Mouse (Mus musculus) induced T-regulatory cell, adult 2 months (primary cell): ENCODE data around the gene Fam228a.
"Not testable (repeated sequence)": the region's sequence is repeated elsewhere in the genome, so short reads cannot be mapped to it uniquely, and the experiment has no call there.

Experiments
- DNase-seq: peaks from one replicate; pipeline ENCODE4 v3.0.0-alpha.2; 2012; ENCODE audit warnings: low read depth

The Fam228a gene

DNA sequence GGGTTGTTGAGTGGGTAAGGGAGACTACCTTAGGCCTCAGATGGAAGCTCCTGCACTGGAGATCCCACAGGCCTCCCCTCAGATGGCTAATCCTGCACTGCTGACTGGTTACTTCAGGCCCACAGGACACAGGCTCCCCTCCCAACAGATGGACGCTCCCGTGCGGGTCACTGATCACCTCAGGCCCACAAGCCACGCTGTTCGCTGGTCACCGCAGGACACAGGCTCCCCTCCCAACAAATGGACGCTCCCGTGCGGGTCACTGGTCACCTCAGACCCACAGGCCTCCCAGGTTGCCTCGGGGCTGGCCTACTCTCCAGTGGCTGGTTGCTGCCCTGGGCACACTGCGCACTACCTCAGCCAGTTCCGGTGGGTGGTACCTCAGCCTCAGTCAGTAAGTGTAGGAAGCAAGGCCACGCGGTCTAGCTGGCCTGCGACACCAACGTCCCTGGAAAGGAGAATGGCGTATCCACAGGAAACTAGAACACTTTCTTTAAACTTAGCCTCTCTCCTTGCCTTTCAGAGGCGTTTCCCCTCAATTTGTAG lies at the start of gene Fam228a:
TSS of gene Fam228a (minus strand) at position 400 of the 546 bp plus-strand sequence.
- no peak for DNase-seq

DNA sequence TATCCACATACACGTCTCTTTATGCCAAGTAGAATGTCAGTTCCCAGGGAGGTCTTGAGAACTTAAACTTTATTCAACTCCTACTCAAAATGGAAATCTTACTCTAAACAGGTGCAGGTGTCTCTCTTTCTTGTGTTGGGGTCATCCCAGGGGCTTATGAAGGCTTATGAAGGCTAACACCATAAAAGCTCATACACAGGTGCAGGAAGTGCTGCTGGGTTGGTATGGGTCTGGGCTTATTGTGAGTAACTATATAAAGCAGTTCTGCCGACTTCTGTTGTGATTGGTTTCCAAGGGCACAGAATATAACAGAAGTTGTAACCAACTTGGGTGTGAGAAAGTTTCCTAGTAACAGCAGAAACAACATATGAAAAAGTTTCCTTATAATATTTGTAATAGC lies 46.2 kb upstream of the Fam228a start:
- no peak for DNase-seq

GRCm38 (mm10) chr12:4783598-4783997 lies 45.4 kb upstream of the Fam228a start:
- no peak for DNase-seq

- not testable (repeated sequence) for DNase-seq
Observed at GRCm38 (mm10) chr12:4781725-4782404, 43.6 kb upstream of the Fam228a start.

GRCm38 (mm10) chr12:4781270-4781669 lies 43.0 kb upstream of the Fam228a start:
- DNase-seq: no peak

GRCm38 (mm10) chr12:4780245-4780644 lies 42.0 kb upstream of the Fam228a start:
- DNase-seq: no peak

DNA sequence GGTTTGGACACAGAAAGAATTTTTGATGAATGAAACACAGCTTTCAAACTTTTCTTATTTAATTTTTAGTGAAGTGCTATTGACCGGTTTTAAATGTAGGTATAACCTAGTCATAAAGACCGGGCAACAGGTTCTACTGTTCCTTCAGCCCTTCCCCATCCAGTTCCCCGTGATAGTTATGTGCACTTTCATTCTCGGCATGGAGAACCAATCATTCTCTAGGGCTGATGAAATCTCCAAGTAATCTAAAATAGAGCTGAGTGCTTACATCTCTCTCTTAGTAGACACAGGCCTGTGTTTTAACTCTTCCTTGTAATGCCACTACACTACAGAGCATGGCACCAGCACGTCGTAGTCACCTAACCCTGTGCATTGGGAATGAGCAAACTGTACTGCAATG lies 39.5 kb upstream of the Fam228a start:
- no peak for DNase-seq

DNA sequence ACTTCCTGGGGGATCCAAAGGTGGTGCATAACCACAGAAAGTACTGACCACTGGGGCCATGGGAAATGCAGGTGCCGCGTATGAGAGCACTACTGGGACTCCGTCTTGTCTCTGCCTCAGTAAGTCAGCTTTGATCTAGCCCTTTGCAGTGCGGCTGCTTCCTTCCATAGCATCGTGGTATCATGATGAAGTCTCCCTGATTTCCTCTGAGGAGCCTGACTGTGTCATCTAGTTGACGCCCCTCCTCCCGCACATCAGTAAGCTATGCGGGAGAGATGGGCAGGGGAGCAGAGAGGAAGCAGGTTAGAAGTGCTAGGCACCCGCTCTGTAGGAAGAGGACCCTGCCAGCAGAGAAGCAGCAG lies 37.3 kb upstream of the Fam228a start:
- DNase-seq: no peak

DNA sequence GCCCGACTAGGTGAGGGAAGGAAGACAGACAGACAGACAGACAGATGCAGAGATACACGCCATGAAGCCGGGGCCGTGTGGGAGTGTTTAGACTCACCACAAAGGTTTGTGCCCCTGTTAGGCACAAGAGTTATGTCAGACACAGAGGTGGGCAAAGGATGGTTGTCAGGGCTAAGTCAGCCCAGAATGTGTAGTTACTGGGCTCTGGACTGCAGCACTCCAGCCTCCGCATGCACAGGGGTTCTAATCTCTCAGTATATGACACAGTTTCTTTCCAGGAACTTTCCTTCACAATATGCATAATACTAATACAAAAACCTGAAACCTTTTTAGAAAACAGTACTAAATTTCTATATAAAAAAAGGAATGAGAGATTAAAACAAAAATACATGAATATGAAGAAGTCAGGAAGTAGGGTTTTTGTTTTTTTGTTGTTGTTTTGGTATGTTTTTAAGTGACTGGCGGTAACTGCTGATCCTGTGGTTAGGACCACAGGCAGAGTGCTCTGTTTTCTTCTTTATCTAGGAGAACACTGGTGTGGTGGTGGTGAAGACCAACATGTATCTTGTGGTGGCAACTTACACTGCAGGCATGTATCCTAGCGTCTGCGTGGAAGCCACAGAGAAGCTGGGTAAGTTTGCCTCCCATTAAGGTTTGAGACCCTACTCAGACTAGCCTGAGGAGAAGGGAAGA lies 36.8 kb upstream of the Fam228a start:
- no peak for DNase-seq

GRCm38 (mm10) chr12:4769333-4769723 lies 31.1 kb upstream of the Fam228a start:
- no peak for DNase-seq

DNA sequence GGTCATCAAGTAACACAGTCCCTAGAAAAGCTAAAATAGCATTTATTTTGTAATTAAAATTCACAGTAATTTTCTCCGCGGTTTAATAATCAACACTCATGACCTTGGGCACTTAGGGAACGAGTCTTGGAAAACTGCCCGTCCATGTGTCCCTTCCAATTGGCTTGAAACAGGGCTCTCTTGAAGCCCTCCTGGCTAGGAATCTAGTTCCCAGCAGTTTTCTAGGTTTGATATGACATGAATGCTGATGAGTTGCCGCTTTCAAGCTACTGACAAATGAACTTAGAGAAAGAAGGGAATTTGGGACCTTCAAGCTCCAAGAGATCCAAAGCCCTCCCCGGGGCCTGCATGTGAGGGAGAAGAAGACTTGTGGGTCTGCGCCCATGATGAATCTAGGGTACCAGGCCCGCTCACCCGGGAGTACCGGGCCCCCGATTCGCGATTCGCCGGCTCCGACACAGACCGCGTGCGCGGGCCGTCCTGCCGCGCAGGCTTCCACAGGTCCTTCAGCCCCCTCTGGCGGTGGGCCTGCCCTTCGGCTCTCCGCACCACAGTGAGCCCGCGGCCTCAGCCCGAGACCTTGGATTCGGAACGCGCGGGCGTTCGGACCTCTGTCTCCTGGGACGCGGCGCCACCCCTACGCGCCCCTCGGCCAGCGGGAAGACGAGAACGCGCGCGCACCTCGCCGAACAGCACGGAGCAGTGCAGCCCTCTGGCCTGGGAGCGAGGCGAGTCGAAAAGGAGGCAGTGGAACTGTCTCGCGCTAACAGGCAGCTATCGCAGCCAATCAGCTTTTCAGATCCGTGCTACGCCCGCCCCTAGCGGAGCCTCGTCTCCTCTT lies 30.5 kb upstream of the Fam228a start, which contains the start of the genes Pfn4 and Fam228b:
TSS of gene Pfn4 (plus strand) at position 531 of the 841 bp plus-strand sequence.
TSS of gene Fam228b (minus strand) at position 776 of the 841 bp plus-strand sequence.
- peak; percentile 94 for DNase-seq

DNA sequence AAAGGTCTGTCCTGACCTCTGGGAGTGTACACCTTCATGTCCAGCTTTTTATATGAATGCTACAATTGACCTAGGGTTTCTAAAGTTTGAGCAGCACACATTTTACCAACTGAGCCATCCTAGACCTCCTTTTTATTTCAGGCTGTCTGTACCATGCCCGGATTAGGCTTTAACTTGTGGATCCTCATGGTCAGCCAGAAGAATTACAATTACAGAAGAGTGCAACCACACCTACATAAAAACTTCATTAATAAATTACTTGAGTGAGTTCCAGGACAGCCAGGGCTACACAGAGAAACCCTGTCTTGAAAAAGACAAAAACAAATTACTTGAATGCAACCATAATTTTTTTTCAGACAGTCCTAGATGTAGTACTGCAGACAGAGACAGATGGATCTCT lies 18.8 kb upstream of the Fam228a start:
- no peak for DNase-seq

DNA sequence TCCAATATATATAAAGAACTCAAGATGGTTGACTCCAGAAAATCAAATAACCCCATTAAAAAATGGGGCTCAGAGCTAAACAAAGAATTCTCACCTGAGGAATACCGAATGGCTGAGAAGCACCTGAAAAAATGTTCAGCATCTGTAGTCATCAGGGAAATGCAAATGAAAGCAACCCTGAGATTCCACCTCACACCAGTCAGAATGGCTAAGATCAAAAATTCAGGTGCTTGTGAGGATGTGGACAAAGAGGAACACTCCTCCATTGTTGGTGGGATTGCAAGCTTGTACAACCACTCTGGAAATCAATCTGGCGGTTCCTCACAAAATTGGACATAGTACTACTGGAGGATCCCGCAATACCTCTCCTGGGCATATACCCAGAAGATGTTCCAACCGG lies 16.2 kb upstream of the Fam228a start:
- not testable (repeated sequence) for DNase-seq

DNA sequence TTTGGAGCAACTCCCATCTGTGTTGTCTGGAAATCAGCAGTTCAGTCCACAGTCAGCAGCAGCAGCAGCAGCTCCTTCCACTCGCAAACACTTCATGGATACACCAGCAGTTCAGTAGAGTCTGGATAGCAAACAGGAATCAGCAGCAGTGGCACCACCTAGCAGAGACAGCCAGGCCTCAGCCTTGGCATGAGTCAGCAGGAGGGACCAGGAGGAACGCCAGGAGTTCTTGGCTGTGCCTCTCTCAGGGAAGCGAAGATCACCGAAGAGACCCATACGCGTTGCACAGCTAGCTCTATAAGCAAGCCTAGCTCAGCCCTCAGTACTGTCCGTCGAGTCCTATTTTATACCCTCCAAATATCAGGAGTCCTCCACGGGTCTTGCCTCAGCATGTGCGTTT lies 6.3 kb upstream of the Fam228a start:
- DNase-seq: no peak

DNA sequence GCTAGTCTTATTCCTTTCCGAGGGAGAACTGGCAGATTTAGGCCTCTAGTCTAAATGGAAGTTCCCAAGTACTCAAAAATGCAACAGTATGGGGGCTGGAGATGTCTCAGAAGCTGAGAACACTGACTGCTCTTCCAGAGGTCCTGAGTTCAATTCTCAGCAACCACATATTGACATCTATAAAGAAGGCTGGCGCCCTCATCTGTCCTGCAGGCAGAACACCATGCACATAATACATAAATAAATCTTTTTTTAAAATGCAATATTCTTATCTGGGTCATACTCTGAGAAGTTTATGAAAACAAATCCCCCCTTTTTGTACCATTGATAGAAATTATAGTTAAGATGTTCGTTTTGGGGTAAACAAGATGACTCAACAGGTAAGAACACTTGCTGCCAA lies 4.0 kb upstream of the Fam228a start:
- peak; percentile 10 for DNase-seq

DNA sequence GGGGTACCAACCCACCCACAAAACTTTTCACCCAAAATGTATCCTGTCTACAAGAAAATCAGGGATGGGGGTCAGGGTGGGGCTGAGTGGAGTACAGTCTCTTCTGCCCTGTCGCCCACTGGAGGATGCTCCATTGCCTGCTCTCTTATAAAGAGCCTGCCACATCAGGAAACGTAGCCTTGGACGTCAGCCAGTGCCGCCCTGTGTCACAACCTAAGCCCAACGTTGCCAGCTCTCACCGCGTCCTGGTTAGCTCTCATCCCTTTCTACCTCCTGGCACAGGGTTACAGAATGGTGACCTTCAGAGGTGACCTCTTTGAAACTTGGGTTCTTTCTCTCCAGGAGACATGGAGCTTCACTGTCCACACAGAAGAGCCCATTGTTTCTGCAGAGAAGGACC lies 2.6 kb upstream of the Fam228a start:
- no peak for DNase-seq

DNA sequence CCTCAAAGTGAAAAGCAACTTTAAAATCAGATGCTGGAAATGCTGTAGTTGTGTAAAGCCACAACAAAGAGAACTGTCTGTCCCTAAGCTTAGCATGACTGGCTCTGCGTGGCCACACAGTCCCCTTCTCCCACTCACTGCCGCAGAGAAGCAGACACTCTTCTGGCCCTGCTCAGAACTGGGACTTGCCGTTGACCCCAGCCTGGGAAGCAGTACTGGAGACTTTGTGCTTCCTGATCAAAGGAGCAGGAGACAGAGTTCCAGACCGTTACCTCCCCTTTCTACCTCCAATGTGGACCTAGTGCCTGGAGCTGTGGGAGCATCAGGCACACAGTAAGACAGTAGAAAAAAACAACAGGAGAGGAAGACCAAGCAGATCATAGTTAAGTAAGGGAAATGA lies 5.9 kb downstream of the Fam228a start:
- no peak for DNase-seq

DNA sequence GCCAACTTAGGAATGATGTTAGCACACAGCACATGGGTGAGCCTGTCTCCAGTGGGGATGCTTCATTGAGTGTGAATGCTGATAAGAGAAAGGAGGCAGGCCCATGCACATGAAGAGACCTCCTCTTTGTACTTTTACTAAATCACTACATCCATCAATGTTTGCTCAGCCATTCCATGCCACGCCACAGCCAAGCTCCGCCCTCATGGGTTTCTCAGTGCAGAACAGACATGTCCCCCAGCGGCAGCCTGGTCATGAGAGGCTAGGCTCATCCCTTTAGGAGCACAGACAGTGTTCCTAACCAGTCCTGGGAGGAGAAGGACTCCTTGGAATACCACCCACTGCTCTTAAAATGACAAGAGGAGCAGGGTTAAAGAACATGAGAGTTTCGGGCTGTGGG lies 6.6 kb downstream of the Fam228a start:
- no peak for DNase-seq

DNA sequence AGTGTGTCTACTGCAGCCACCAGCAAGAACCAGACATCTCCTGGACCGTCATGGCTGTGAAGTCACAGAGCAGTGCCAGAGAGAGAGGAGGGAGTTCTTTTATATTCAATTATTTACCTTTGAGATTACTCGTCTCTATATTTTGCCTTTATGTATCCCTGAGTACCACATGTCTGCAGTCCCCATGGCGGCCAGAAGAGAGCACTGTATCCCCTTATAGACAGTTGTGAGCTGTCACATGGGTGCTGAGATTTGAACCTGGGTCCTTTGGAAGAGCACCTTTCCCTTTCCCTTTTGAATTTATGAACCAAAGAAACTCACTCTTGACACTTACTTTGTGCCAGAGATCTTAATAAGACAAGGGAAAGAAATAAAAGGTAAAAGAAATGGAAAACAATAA lies 9.1 kb downstream of the Fam228a start:
- DNase-seq: peak; percentile 35

GRCm38 (mm10) chr12:4719762-4720754 lies 18.2 kb downstream of the Fam228a start:
- DNase-seq: peak; percentile 16

- DNase-seq: no peak
Observed at GRCm38 (mm10) chr12:4719066-4719761, 19.0 kb downstream of the Fam228a start.
